Mouse (Mus musculus): ENCODE results near the gene Mvb12b.

DNA sequence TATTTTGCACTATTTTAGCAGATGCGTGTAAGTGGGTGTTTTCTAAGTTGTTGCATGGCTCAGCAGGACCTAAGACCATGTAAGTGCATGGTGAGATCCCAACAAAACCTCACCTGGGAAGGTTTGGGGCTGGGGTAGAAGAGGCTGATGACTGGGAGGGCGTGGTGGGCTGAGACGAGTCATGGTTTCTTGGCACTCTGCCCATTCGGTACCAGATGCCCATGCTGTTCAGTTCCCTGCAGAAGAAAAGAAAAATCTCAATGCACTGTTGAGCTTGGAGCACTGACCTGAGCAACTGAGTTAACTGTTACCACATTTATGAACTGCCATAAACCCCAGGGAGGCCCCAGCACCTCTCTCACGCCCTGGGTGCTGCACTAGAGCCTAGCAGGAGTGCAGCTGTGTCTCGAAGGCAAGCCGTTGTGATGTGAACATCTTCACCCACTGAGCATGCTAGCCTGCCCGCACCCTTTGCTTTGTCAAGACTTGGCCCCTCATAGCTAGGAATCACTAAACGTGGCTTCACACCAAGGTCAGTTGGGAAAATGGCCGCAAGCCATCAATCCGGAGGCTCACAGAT, 62.7 kb downstream of the Mvb12b start:
- TF ChIP-seq CTCF (conservative IDR thresholded peaks at IDR 0.05; ENCODE audit: low read length) (no peak), NANOG (IDR thresholded peaks at IDR 0.05; ENCODE audit: borderline replicate concordance, low read length) (no peak), POU5F1 (IDR thresholded peaks at IDR 0.05; ENCODE audit: borderline replicate concordance, low read length) (no peak)

Measured in E14TG2a.4 (cell line).